Mouse (Mus musculus): ENCODE measurements around the gene Pla2g6. TPM values are rescaled to one million over a fixed set of nuclear protein-coding genes. Genes with fewer than 3 reads are reported as not detected.

Pla2g6 gene
- polyA plus RNA-seq, 1 experiment: 15.1 TPM

- DNase-seq (ENCODE audit: low read depth in 1 of 2, low spot score in 2 of 2): no peak
- no peaks in the 10 kb centered on the region for H3K4me1 ChIP-seq (ENCODE audit: control insufficient read depth, insufficient read depth, insufficient read length)
- no peak overlapping the region for H3K4me3 ChIP-seq (ENCODE audit: extremely low read depth, insufficient read depth, insufficient read length)
- no peak overlapping the region for H3K27ac ChIP-seq (ENCODE audit: insufficient read depth, low read length)
- 91% methylated on average over 12 of the region's 12 CpGs for WGBS
- no peaks in the 10 kb centered on the region for H3K27me3 ChIP-seq (ENCODE audit: control insufficient read depth, insufficient read depth, low read length)
- TF ChIP-seq CTCF (IDR thresholded peaks at IDR 0.05; ENCODE audit: extremely low read depth, insufficient read depth, insufficient read length, insufficient replicate concordance): no peak
- peaks cover 3% of the 10 kb centered on the region; the same call in 1 of the 2 replicates for H3K36me3 ChIP-seq (ENCODE audit: control insufficient read depth, insufficient read depth, low read length)
Measured at GRCm38 (mm10) chr15:79289441-79289840, 38.7 kb downstream of the Pla2g6 start.

- Histone ChIP-seq H3K4me3 (ENCODE audit: extremely low read depth, insufficient read depth, insufficient read length) (no peak overlapping the region), H3K4me1 (ENCODE audit: control insufficient read depth, insufficient read depth, insufficient read length) (no peaks in the 10 kb centered on the region), H3K27me3 (ENCODE audit: control insufficient read depth, insufficient read depth, low read length) (no peaks in the 10 kb centered on the region), H3K36me3 (ENCODE audit: control insufficient read depth, insufficient read depth, low read length) (peaks cover 3% of the 10 kb centered on the region; the same call in 1 of the 2 replicates), H3K27ac (ENCODE audit: insufficient read depth, low read length) (no peak overlapping the region)
- TF ChIP-seq POLR2A (IDR thresholded peaks at IDR 0.05; ENCODE audit: low read depth, low read length) (no peak), CTCF (IDR thresholded peaks at IDR 0.05; ENCODE audit: extremely low read depth, insufficient read depth, insufficient read length, insufficient replicate concordance) (no peak)
- 94% methylated on average over 3 of the region's 3 CpGs for WGBS
- no peak for DNase-seq (ENCODE audit: low read depth in 1 of 2, low spot score in 2 of 2)
Measured at GRCm38 (mm10) chr15:79288387-79288786, 39.8 kb downstream of the Pla2g6 start.

- Histone ChIP-seq H3K27ac (ENCODE audit: insufficient read depth, low read length) (no peak overlapping the region), H3K4me1 (ENCODE audit: control insufficient read depth, insufficient read depth, insufficient read length) (no peaks in the 10 kb centered on the region), H3K36me3 (ENCODE audit: control insufficient read depth, insufficient read depth, low read length) (peaks cover 3% of the 10 kb centered on the region; the same call in 1 of the 2 replicates), H3K27me3 (ENCODE audit: control insufficient read depth, insufficient read depth, low read length) (no peaks in the 10 kb centered on the region), H3K4me3 (ENCODE audit: extremely low read depth, insufficient read depth, insufficient read length) (no peak overlapping the region)
- TF ChIP-seq POLR2A (IDR thresholded peaks at IDR 0.05; ENCODE audit: low read depth, low read length) (no peak), CTCF (IDR thresholded peaks at IDR 0.05; ENCODE audit: extremely low read depth, insufficient read depth, insufficient read length, insufficient replicate concordance) (no peak)
- no peak for DNase-seq (ENCODE audit: low read depth in 1 of 2, low spot score in 2 of 2)
- WGBS: 93% methylated on average over 7 of the region's 7 CpGs
Measured at GRCm38 (mm10) chr15:79287091-79287490, 41.1 kb downstream of the Pla2g6 start.

GRCm38 (mm10) chr15:79286141-79286540, 42.0 kb downstream of the Pla2g6 start:
- WGBS: 91% methylated on average over 7 of the region's 7 CpGs
- H3K4me3 ChIP-seq (ENCODE audit: extremely low read depth, insufficient read depth, insufficient read length): no peak overlapping the region
- no peak for DNase-seq (ENCODE audit: low read depth in 1 of 2, low spot score in 2 of 2)
- no peak overlapping the region for H3K27ac ChIP-seq (ENCODE audit: insufficient read depth, low read length)
- peaks cover 3% of the 10 kb centered on the region; the same call in 1 of the 2 replicates for H3K36me3 ChIP-seq (ENCODE audit: control insufficient read depth, insufficient read depth, low read length)
- peaks cover 3% of the 10 kb centered on the region; the same call in 1 of the 2 replicates for H3K4me1 ChIP-seq (ENCODE audit: control insufficient read depth, insufficient read depth, insufficient read length)
- H3K27me3 ChIP-seq (ENCODE audit: control insufficient read depth, insufficient read depth, low read length): no peaks in the 10 kb centered on the region
- TF ChIP-seq CTCF (IDR thresholded peaks at IDR 0.05; ENCODE audit: extremely low read depth, insufficient read depth, insufficient read length, insufficient replicate concordance): no peak

GRCm38 (mm10) chr15:79285399-79285798, 42.8 kb downstream of the Pla2g6 start, which contains the start of gene Baiap2l2:
Gene Baiap2l2, minus strand, starts transcription at chr15:79285537.
- TF ChIP-seq CTCF (IDR thresholded peaks at IDR 0.05; ENCODE audit: extremely low read depth, insufficient read depth, insufficient read length, insufficient replicate concordance) (no peak), POLR2A (IDR thresholded peaks at IDR 0.05; ENCODE audit: low read depth, low read length) (no peak)
- Histone ChIP-seq H3K27me3 (ENCODE audit: control insufficient read depth, insufficient read depth, low read length) (no peaks in the 10 kb centered on the region), H3K4me1 (ENCODE audit: control insufficient read depth, insufficient read depth, insufficient read length) (peaks cover 5% of the 10 kb centered on the region; the same call in 1 of the 2 replicates), H3K36me3 (ENCODE audit: control insufficient read depth, insufficient read depth, low read length) (peaks cover 3% of the 10 kb centered on the region; the same call in 1 of the 2 replicates), H3K27ac (ENCODE audit: insufficient read depth, low read length) (no peak within 1 kb of the TSS), H3K4me3 (ENCODE audit: extremely low read depth, insufficient read depth, insufficient read length) (no peak within 1 kb of the TSS)
- WGBS: 87% methylated on average over 10 of the region's 10 CpGs
- DNase-seq (ENCODE audit: low read depth in 1 of 2, low spot score in 2 of 2): no peak

- H3K27ac ChIP-seq (ENCODE audit: insufficient read depth, low read length): no peak overlapping the region
- DNase-seq (ENCODE audit: low read depth in 1 of 2, low spot score in 2 of 2): no peak
- 88% methylated on average over 4 of the region's 4 CpGs for WGBS
- no peaks in the 10 kb centered on the region for H3K27me3 ChIP-seq (ENCODE audit: control insufficient read depth, insufficient read depth, low read length)
- peaks cover 5% of the 10 kb centered on the region; the same call in 1 of the 2 replicates for H3K4me1 ChIP-seq (ENCODE audit: control insufficient read depth, insufficient read depth, insufficient read length)
- H3K4me3 ChIP-seq (ENCODE audit: extremely low read depth, insufficient read depth, insufficient read length): no peak overlapping the region
- H3K36me3 ChIP-seq (ENCODE audit: control insufficient read depth, insufficient read depth, low read length): peaks cover 2% of the 10 kb centered on the region; the same call in 1 of the 2 replicates
- TF ChIP-seq POLR2A (IDR thresholded peaks at IDR 0.05; ENCODE audit: low read depth, low read length) (no peak), CTCF (IDR thresholded peaks at IDR 0.05; ENCODE audit: extremely low read depth, insufficient read depth, insufficient read length, insufficient replicate concordance) (no peak)
Measured at GRCm38 (mm10) chr15:79283371-79283770, 44.8 kb downstream of the Pla2g6 start.

GRCm38 (mm10) chr15:79282434-79282833, 45.8 kb downstream of the Pla2g6 start:
- Histone ChIP-seq H3K27ac (ENCODE audit: insufficient read depth, low read length) (no peak overlapping the region), H3K4me1 (ENCODE audit: control insufficient read depth, insufficient read depth, insufficient read length) (peaks cover 5% of the 10 kb centered on the region; the same call in 1 of the 2 replicates), H3K36me3 (ENCODE audit: control insufficient read depth, insufficient read depth, low read length) (peaks cover 2% of the 10 kb centered on the region; the same call in 1 of the 2 replicates), H3K27me3 (ENCODE audit: control insufficient read depth, insufficient read depth, low read length) (no peaks in the 10 kb centered on the region), H3K4me3 (ENCODE audit: extremely low read depth, insufficient read depth, insufficient read length) (no peak overlapping the region)
- 94% methylated on average over 5 of the region's 5 CpGs for WGBS
- DNase-seq (ENCODE audit: low read depth in 1 of 2, low spot score in 2 of 2): no peak
- TF ChIP-seq POLR2A (IDR thresholded peaks at IDR 0.05; ENCODE audit: low read depth, low read length): no peak
- no peak for TF ChIP-seq CTCF (IDR thresholded peaks at IDR 0.05; ENCODE audit: extremely low read depth, insufficient read depth, insufficient read length, insufficient replicate concordance)

Measured in spleen, adult 2 months (tissue).